Mouse (Mus musculus): ENCODE data around the gene Lgalsl. TPM values are rescaled to one million over a fixed set of nuclear protein-coding genes. Genes with fewer than 3 reads are reported as not detected.

Gene Lgalsl
- total and polyA plus RNA-seq, 3 experiments = 12.7 to 37.9 (median 31.7) TPM

- H3K27me3 ChIP-seq (ENCODE audit: control insufficient read depth, insufficient read depth, low read length) = no peaks in the 10 kb centered on the region
- TF ChIP-seq CTCF (IDR thresholded peaks at IDR 0.05) (no peak), POLR2A (IDR thresholded peaks at IDR 0.05; ENCODE audit: insufficient read depth, low read depth, low read length) (no peak), EP300 (IDR thresholded peaks at IDR 0.05; ENCODE audit: insufficient read depth, low read depth, low read length) (no peak)
- 86% methylated on average over 2 of the region's 2 CpGs for WGBS
- H3K36me3 ChIP-seq (ENCODE audit: control insufficient read depth, insufficient read depth, low read length) = peaks cover 4% of the 10 kb centered on the region; the same call in 1 of the 2 replicates
- H3K27ac ChIP-seq = no peak overlapping the region
- H3K4me3 ChIP-seq = no peak overlapping the region
- intact Hi-C loops (cut with DNase I) = no loop called here
- no peak overlapping the region for H3K9ac ChIP-seq (ENCODE audit: low read depth, low read length)
- H3K4me1 ChIP-seq (ENCODE audit: control insufficient read depth, insufficient read depth, low read length) = no peaks in the 10 kb centered on the region
- H3K79me2 ChIP-seq (replicated peaks; ENCODE audit: control insufficient read depth, insufficient read depth, low read length) = no peaks in the 10 kb centered on the region
- DNase-seq = no peak
These were observed 6.9 kb downstream of the Lgalsl start for GRCm38 (mm10) chr11:20823961-20824360.

- no peak for TF ChIP-seq EP300 (IDR thresholded peaks at IDR 0.05; ENCODE audit: insufficient read depth, low read depth, low read length)
- no peak for TF ChIP-seq POLR2A (IDR thresholded peaks at IDR 0.05; ENCODE audit: insufficient read depth, low read depth, low read length)
- TF ChIP-seq CTCF (IDR thresholded peaks at IDR 0.05) = no peak
- WGBS = 90% methylated on average over 2 of the region's 2 CpGs
- intact Hi-C loops (cut with DNase I) = no loop called here
- Histone ChIP-seq H3K79me2 (replicated peaks; ENCODE audit: control insufficient read depth, insufficient read depth, low read length) (no peaks in the 10 kb centered on the region), H3K27me3 (ENCODE audit: control insufficient read depth, insufficient read depth, low read length) (no peaks in the 10 kb centered on the region), H3K9ac (ENCODE audit: low read depth, low read length) (no peak overlapping the region), H3K4me3 (no peak overlapping the region), H3K4me1 (ENCODE audit: control insufficient read depth, insufficient read depth, low read length) (no peaks in the 10 kb centered on the region), H3K36me3 (ENCODE audit: control insufficient read depth, insufficient read depth, low read length) (peaks cover 2% of the 10 kb centered on the region; the same call in 1 of the 2 replicates), H3K27ac (no peak overlapping the region)
- DNase-seq = no peak
These were observed 7.6 kb downstream of the Lgalsl start for GRCm38 (mm10) chr11:20823301-20823700.

- H3K79me2 ChIP-seq (replicated peaks; ENCODE audit: control insufficient read depth, insufficient read depth, low read length) = no peaks in the 10 kb centered on the region
These were observed 9.5 kb downstream of the Lgalsl start for GRCm38 (mm10) chr11:20821351-20821750.

GRCm38 (mm10) chr11:20813901-20814523 lies 16.8 kb downstream of the Lgalsl start:
- no peak for TF ChIP-seq POLR2A (IDR thresholded peaks at IDR 0.05; ENCODE audit: insufficient read depth, low read depth, low read length)
- TF ChIP-seq EP300 (IDR thresholded peaks at IDR 0.05; ENCODE audit: insufficient read depth, low read depth, low read length) = no peak
- TF ChIP-seq CTCF (IDR thresholded peaks at IDR 0.05) = no peak
- intact Hi-C loops (cut with DNase I) = no loop called here
- Histone ChIP-seq H3K4me3 (no peak overlapping the region), H3K4me1 (ENCODE audit: control insufficient read depth, insufficient read depth, low read length) (no peaks in the 10 kb centered on the region), H3K36me3 (ENCODE audit: control insufficient read depth, insufficient read depth, low read length) (no peaks in the 10 kb centered on the region), H3K79me2 (replicated peaks; ENCODE audit: control insufficient read depth, insufficient read depth, low read length) (no peaks in the 10 kb centered on the region), H3K27ac (no peak overlapping the region), H3K27me3 (ENCODE audit: control insufficient read depth, insufficient read depth, low read length) (no peaks in the 10 kb centered on the region; the same call in 1 of the 2 replicates), H3K9ac (ENCODE audit: low read depth, low read length) (no peak overlapping the region)
- 88% methylated on average over 6 of the region's 6 CpGs for WGBS
- DNase-seq = no peak

More at GRCm38 (mm10) chr11:20821351-20821750, 9.5 kb downstream of the Lgalsl start:
- 67% methylated on average over 7 of the region's 7 CpGs for WGBS
- no peak for DNase-seq
- Histone ChIP-seq H3K36me3 (ENCODE audit: control insufficient read depth, insufficient read depth, low read length) (peaks cover 2% of the 10 kb centered on the region; the same call in 1 of the 2 replicates), H3K9ac (ENCODE audit: low read depth, low read length) (no peak overlapping the region), H3K27me3 (ENCODE audit: control insufficient read depth, insufficient read depth, low read length) (no peaks in the 10 kb centered on the region), H3K4me1 (ENCODE audit: control insufficient read depth, insufficient read depth, low read length) (no peaks in the 10 kb centered on the region), H3K27ac (no peak overlapping the region), H3K4me3 (no peak overlapping the region)
- TF ChIP-seq POLR2A (IDR thresholded peaks at IDR 0.05; ENCODE audit: insufficient read depth, low read depth, low read length) (no peak), EP300 (IDR thresholded peaks at IDR 0.05; ENCODE audit: insufficient read depth, low read depth, low read length) (no peak), CTCF (IDR thresholded peaks at IDR 0.05) (no peak)
- intact Hi-C loops (cut with DNase I) = no loop called here

- DNase-seq = no peak
These were observed 18.5 kb downstream of the Lgalsl start for GRCm38 (mm10) chr11:20812153-20812887.

GRCm38 (mm10) chr11:20806659-20807058 lies 24.2 kb downstream of the Lgalsl start:
- no peak overlapping the region for H3K4me3 ChIP-seq
- WGBS = 85% methylated on average over 5 of the region's 5 CpGs
- no peaks in the 10 kb centered on the region for H3K36me3 ChIP-seq (ENCODE audit: control insufficient read depth, insufficient read depth, low read length)
- no peak overlapping the region for H3K9ac ChIP-seq (ENCODE audit: low read depth, low read length)
- no peaks in the 10 kb centered on the region for H3K27me3 ChIP-seq (ENCODE audit: control insufficient read depth, insufficient read depth, low read length)
- H3K27ac ChIP-seq = no peak overlapping the region
- DNase-seq = no peak
- H3K4me1 ChIP-seq (ENCODE audit: control insufficient read depth, insufficient read depth, low read length) = no peaks in the 10 kb centered on the region
- intact Hi-C loops (cut with DNase I) = no loop called here
- no peaks in the 10 kb centered on the region for H3K79me2 ChIP-seq (replicated peaks; ENCODE audit: control insufficient read depth, insufficient read depth, low read length)
- no peak for TF ChIP-seq EP300 (IDR thresholded peaks at IDR 0.05; ENCODE audit: insufficient read depth, low read depth, low read length)
- no peak for TF ChIP-seq CTCF (IDR thresholded peaks at IDR 0.05)
- no peak for TF ChIP-seq POLR2A (IDR thresholded peaks at IDR 0.05; ENCODE audit: insufficient read depth, low read depth, low read length)

More at GRCm38 (mm10) chr11:20812153-20812887, 18.5 kb downstream of the Lgalsl start:
- H3K4me3 ChIP-seq = no peak overlapping the region
- no peak overlapping the region for H3K27ac ChIP-seq
- no peaks in the 10 kb centered on the region for H3K36me3 ChIP-seq (ENCODE audit: control insufficient read depth, insufficient read depth, low read length)
- H3K9ac ChIP-seq (ENCODE audit: low read depth, low read length) = no peak overlapping the region
- H3K4me1 ChIP-seq (ENCODE audit: control insufficient read depth, insufficient read depth, low read length) = no peaks in the 10 kb centered on the region
- no peaks in the 10 kb centered on the region; the same call in 1 of the 2 replicates for H3K27me3 ChIP-seq (ENCODE audit: control insufficient read depth, insufficient read depth, low read length)
- 81% methylated on average over 5 of the region's 5 CpGs for WGBS
- H3K79me2 ChIP-seq (replicated peaks; ENCODE audit: control insufficient read depth, insufficient read depth, low read length) = no peaks in the 10 kb centered on the region
- intact Hi-C loops (cut with DNase I) = no loop called here
- TF ChIP-seq CTCF (IDR thresholded peaks at IDR 0.05) (no peak), POLR2A (IDR thresholded peaks at IDR 0.05; ENCODE audit: insufficient read depth, low read depth, low read length) (no peak), EP300 (IDR thresholded peaks at IDR 0.05; ENCODE audit: insufficient read depth, low read depth, low read length) (no peak)
